Mouse (Mus musculus): ENCODE data around the gene Slc6a5. TPM values are rescaled to one million over a fixed set of nuclear protein-coding genes. Genes with fewer than 3 reads are reported as not detected.

Gene Slc6a5
- total RNA-seq, 2 experiments from 2014 or later = 0.07 TPM

DNA sequence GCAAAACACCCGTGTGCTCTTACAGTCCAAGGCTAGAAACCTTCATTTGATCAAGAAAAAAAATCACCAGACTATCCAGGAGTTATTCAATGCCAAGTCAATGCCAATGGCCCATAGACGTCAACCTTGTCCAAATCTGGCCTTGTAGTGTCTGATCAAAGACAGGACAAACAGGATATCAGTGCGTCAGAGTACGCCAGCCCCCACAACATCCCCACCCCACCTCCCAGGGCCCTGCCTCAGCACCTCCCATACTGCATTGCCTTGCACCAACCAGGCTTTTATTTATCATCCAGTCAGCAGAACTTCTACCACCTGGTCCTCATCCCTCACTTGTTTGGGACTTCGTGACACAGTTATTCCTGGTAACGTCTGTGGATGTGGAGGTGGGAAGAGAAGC is 14.7 kb upstream of the Slc6a5 start:
- no peak for TF ChIP-seq CTCF (IDR thresholded peaks at IDR 0.05)
- Histone ChIP-seq H3K27ac (no peak overlapping the region), H3K4me3 (no peak overlapping the region)
- DNase-seq (ENCODE audit: extremely low spot score in 1 of 2, low spot score in 2 of 2) = no peak
- intact Hi-C loops (cut with DNase I) = no loop called here

DNA sequence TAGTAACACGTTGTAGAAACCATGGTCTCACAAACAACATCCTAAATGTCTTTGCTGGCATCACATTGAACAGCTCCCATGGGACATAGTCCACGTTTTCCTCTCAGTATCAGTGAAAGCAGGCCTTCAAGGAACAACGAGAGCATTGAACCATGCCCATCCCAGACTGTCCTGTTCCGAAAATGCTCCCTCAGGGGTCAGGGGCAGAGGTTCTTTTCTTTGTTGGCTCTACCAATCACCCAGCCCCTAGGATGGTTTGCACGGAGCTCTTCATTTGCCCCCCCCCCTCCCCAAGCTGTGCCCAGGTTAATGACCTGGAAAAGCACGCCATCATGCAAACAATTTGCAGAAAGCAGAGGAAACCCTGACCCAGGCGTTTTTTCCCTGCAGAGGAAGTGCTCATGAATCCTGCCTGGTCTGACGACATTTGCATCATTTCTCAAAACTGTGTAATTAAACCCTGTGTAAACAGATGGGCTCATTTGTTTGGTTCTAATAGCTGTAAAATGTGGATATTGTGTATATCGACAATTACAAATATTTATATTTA is 7.9 kb upstream of the Slc6a5 start:
- no peak overlapping the region for H3K27ac ChIP-seq
- no peak overlapping the region for H3K4me3 ChIP-seq
- no peak for TF ChIP-seq CTCF (IDR thresholded peaks at IDR 0.05)
- DNase-seq (ENCODE audit: extremely low spot score in 1 of 2, low spot score in 2 of 2) = no peak
- intact Hi-C loops (cut with DNase I) = loop anchor here (10.0 kb wide), 1 partner anchor 1723 kb away; the partner anchor contains the start of gene Slc17a6

DNA sequence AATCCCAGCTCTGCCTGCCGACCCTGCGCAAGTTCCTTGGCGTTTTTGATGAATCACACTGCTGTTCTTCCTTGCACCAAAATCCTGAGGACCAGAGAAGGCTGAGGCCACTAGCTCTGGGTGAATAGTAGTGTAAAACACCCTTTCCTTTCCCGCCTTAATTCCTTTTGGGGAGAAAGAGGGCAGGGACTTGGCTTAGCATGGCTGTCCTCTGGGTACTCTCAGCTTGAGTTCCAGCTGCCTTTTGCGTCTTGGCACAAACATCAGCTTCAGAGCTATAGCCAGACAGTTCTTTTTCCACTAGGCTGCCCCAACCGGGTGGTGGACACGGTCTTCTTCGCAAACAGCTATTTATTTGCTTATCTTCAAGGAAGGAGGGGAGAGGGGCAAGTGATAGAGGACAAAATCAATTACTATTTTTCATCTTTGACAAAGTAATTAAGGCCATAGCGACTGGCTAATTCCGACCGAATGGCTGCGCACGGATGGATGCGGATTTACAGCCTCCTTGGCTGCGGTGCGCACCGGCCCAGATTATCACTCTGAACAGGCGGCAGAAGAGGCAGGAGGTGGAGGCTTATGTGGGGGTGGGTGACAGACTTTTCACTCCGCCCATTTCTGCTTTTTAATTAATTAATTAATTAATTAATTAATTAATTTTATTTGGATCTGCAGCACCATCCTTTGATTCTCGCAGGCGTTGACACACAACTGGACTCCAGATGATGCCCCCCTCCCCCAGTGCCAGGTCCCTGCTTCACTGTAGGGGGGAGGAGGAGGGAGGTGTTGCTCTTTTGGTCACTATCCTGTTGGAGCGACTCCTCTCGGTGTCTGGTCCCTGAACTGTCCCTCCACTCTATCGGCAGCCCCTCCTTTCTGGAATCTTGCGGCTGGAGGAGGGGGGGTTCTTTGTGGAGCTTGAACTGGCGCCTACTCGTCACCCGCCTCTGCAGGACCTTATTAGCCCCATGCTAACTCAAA is 2.5 kb upstream of the Slc6a5 start:
- TF ChIP-seq CTCF (IDR thresholded peaks at IDR 0.05) = no peak
- no peak for DNase-seq (ENCODE audit: extremely low spot score in 1 of 2, low spot score in 2 of 2)
- Histone ChIP-seq H3K4me3 (no peak overlapping the region), H3K27ac (no peak overlapping the region)
- intact Hi-C loops (cut with DNase I) = loop anchor here (10.0 kb wide), 1 partner anchor 1717 kb away; the partner anchor contains the start of gene Slc17a6

DNA sequence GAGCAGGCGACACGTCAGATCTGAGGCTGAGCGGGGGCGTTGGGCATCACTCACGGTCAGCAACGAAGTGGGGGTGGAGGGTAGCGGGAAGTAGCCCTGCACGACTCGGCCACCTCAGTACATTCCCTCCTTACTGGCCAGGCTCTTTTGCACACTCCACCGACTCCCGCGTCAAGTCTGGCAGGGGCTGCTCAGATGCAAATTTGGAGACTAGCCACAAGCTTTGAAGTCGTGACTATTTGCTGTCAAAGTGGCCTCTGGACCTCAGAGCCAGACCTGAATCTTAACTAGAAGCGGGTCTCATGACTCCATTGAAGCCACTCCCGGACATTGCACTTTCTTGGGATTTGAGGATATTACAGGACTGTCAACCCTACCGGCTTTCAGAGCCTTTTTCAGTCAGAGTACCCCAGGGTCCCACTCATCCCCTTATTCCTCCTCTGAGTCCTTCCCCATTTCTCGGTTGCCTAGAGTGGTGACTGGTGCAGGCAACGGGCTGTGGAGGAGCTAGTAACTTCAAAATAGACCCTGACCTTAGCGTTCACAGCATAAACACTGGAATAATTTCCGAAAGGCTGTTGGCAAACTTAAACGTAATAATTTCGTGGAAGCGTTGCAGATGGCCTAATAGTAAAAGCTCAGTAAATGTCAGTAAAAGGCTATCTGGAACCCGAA is 1.6 kb upstream of the Slc6a5 start:
- no peak overlapping the region for H3K27ac ChIP-seq
- H3K4me3 ChIP-seq = no peak overlapping the region
- intact Hi-C loops (cut with DNase I) = loop anchor here (10.0 kb wide), 1 partner anchor 1716 kb away; the partner anchor contains the start of gene Slc17a6
- no peak for TF ChIP-seq CTCF (IDR thresholded peaks at IDR 0.05)
- no peak for DNase-seq (ENCODE audit: extremely low spot score in 1 of 2, low spot score in 2 of 2)

DNA sequence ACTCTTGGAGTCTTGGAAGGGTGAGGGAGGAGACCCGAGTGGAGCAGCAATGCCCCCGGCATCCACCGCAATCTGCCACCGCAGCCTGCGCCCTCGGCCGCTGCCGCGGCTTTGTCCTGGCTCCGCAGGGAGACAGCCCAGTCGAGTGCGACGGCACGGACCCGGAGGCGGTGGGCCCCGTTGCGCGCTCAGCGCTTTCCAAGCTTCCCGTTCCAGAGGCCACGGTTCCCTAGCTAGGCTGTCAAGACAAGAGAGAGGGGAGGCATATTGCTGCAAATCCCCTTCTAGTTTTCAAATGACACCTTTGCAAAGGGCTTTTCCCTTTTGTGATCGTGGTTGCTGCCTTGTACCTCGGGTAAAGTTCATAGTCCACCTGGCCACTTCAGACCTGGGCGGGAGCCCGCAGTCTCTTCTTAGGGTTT is 945 bp upstream of the Slc6a5 start:
- DNase-seq (ENCODE audit: extremely low spot score in 1 of 2, low spot score in 2 of 2) = no peak
- Histone ChIP-seq H3K4me3 (no peak overlapping the region), H3K27ac (no peak overlapping the region)
- no peak for TF ChIP-seq CTCF (IDR thresholded peaks at IDR 0.05)
- intact Hi-C loops (cut with DNase I) = loop anchor here (10.0 kb wide), 1 partner anchor 1716 kb away; the partner anchor contains the start of gene Slc17a6

DNA sequence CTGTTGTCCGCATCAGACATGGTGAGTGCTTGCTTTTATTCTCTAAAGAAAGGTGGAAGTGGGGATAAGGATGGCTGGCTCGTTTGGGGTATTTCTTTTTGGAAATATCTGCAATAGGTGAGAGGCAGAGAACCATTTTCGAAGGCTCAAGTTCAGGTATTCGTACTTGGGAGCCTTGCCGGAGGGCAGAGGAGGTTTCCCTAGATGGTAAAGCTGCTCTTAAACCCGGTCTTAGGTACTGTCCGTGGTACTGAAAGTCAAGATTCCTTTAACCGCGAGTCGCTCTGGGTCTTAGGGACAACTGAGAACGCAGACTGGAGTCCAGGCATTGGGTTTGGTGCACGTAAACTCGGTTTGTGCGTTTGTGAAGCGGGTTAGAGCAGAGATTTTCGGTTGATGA is 415 bp downstream of the Slc6a5 start:
- intact Hi-C loops (cut with DNase I) = loop anchor here (2.0 kb wide), 1 partner anchor 276 kb away; no protein-coding TSS in a partner anchor
- H3K4me3 ChIP-seq = no peak overlapping the region
- no peak for TF ChIP-seq CTCF (IDR thresholded peaks at IDR 0.05)
- H3K27ac ChIP-seq = no peak overlapping the region
- DNase-seq (ENCODE audit: extremely low spot score in 1 of 2, low spot score in 2 of 2) = no peak

DNA sequence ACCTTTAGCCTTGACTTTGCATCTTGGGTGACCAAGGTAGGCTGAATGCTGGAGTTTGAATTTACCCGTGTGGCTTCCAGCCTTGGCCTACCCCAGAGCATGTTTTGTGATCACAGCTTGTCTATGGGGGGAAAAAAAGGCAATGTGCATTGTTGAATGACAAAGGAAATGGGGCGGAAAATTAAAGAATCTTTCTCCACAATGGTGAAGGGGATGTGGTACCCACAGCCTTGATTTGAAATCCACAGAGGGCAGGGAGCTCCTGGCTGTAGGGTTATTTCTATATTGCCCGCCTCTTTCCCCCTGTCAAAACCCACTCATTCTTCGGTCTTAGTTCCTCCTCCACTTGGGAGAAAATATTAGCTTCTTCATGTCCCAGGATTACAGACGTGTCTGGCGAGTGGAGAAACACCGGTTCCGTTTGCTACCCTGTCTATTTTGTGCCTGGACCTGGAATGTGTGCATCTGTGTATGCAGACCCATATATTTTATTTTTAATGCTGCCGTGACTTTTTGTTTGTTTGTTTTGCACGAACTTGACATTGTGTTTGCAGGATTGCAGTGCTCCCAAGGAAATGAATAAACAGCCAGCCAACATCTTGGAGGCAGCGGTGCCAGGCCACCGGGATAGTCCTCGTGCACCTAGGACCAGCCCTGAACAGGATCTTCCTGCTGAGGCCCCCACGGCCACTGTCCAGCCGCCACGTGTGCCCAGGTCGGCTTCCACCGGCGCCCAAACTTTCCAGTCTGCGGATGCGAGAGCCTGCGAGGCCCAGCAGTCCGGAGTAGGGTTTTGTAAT is 1.4 kb downstream of the Slc6a5 start:
- no peak overlapping the region for H3K27ac ChIP-seq
- DNase-seq (ENCODE audit: extremely low spot score in 1 of 2, low spot score in 2 of 2) = no peak
- no peak for TF ChIP-seq CTCF (IDR thresholded peaks at IDR 0.05)
- intact Hi-C loops (cut with DNase I) = loop anchor here (2.0 kb wide), 1 partner anchor 277 kb away; no protein-coding TSS in a partner anchor
- H3K4me3 ChIP-seq = no peak overlapping the region

DNA sequence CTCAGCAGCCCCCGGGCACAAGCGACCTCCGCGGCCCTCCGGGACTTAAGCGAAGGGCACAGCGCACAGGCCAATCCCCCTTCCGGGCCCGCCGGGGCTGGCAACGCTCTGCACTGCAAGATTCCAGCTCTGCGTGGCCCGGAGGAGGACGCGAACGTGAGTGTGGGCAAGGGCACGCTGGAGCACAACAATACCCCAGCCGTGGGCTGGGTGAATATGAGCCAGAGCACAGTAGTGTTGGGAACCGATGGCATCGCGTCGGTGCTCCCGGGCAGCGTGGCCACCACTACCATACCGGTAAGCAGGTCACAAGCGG is 2.0 kb downstream of the Slc6a5 start:
- intact Hi-C loops (cut with DNase I) = loop anchor here (2.0 kb wide), 1 partner anchor 277 kb away; no protein-coding TSS in a partner anchor
- DNase-seq (ENCODE audit: extremely low spot score in 1 of 2, low spot score in 2 of 2) = no peak
- H3K4me3 ChIP-seq = no peak overlapping the region
- no peak for TF ChIP-seq CTCF (IDR thresholded peaks at IDR 0.05)
- no peak overlapping the region for H3K27ac ChIP-seq

DNA sequence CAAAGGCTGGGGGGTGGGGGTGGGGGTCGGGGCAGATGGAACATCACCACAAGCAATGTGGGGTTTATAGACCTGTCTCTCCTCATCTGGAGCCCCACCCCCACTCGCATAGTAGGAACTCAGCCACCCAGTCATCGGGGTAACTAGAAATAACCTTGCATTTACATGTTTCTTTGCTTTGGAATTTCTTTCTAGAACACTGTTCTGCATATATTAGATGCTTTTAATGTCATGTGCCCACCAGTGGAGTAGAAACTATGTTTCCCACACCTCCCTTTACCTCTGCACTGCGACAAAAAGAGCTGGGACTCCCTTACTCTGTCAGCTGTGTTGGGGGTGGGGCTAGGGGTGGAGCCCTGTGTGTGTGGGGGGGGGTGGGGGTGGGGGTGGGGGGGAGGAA is 3.2 kb downstream of the Slc6a5 start:
- TF ChIP-seq CTCF (IDR thresholded peaks at IDR 0.05) = no peak
- DNase-seq (ENCODE audit: extremely low spot score in 1 of 2, low spot score in 2 of 2) = no peak
- Histone ChIP-seq H3K27ac (no peak overlapping the region), H3K4me3 (no peak overlapping the region)
- intact Hi-C loops (cut with DNase I) = no loop called here

DNA sequence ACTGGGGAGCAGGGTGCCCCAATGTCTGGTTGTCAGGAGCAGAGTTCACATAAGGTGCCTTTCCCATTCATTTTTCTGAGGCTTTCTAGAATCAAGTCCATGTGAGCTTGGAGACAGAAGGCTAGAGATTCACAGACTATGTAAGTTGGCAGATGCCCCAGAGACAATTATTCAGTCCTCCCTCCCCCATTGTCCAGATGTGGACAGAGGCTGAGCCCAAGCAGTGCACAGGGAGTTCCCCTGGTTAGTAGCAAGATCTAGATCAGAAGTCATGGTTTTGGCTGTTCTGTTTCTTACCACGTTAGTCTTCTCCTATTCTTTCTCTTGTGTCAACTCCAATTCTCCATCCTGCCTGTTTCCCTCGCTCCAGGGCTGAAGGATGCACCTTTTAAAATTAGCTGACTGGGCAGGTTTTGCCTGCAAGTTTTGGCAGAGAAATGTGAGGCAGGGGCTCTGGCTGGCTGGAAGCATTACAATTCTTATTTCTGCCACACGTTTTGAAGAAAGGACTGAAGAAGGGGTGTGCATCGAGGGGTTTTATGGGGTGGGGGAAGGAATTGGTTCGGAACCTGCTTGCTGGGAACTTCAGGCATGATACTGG is 3.9 kb downstream of the Slc6a5 start:
- DNase-seq (ENCODE audit: extremely low spot score in 1 of 2, low spot score in 2 of 2) = no peak
- Histone ChIP-seq H3K4me3 (no peak overlapping the region), H3K27ac (no peak overlapping the region)
- no peak for TF ChIP-seq CTCF (IDR thresholded peaks at IDR 0.05)
- intact Hi-C loops (cut with DNase I) = no loop called here

DNA sequence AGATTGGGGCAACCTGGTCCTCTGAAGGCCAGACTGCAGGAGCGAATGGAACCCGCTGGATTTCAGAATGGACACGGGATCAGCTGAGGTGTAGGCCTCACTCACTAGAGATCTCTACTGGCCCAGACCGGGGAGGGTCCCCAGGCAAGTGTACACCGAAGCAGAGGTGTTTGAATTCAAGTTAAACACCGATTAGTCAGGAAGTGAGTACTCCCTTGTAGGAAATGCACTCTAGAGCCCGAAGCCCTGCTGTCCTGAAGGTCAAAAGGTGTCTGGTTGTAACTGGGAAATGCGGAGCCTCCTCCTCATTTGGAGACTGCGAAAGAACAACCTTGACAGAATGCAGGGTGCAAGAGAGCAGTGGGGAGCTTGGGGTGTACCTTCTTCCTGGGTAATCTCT is 5.0 kb downstream of the Slc6a5 start:
- Histone ChIP-seq H3K27ac (no peak overlapping the region), H3K4me3 (no peak overlapping the region)
- TF ChIP-seq CTCF (IDR thresholded peaks at IDR 0.05) = no peak
- DNase-seq (ENCODE audit: extremely low spot score in 1 of 2, low spot score in 2 of 2) = no peak
- intact Hi-C loops (cut with DNase I) = no loop called here

All from left cerebral cortex, adult 2 months (tissue).